Mouse (Mus musculus): ENCODE measurements at regions not wholly inside any gene's neighbourhood (a gene's known extent, or its start where the extent isn't known, plus 50 kb on each side); places are given as distances from the start of the nearest gene placed in this dataset.

DNA sequence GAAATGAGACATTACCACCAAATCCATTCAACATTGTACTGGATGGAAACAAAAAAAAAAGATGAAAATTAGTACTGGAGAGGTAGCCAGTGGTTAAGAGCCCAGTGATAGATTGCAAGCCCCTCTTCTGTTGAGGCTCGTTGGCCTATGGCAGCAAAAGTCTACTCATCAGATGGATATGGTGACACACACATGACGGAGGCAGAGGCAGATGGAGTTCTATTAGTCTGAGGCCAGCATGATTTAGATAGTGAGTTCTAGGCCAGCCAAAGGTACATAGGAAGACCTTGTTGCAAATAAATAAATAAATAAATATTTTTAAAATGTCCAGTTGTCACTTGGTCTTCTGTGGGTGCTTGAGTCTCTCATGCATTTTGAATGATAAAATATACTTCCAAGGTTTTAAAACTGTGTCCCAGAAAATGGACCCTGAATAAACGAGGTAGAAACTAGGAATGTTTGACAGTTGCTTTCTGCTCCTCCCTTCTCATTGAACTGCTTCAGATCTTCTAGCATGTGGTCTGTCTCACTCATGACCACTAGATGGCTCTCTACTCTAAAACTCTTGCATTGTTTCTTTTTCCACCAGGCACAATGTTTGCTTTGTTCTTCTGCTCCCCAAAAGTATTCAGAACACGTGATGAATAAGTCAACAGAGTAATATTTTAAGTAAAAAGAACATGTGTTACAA, 286.4 kb upstream of the Myo3a start:
- TF ChIP-seq CTCF (IDR thresholded peaks at IDR 0.05; ENCODE audit: low read depth) (peak; percentile 82), EP300 (optimal IDR thresholded peaks at IDR 0.05) (no peak)

Data from stomach, postnatal 0 days (tissue).